Mouse (Mus musculus): Measurements from ENCODE around the gene Chrne. TPM values are rescaled to one million over a fixed set of nuclear protein-coding genes. Genes with fewer than 3 reads are reported as not detected.
"Not testable (repeated sequence)": the region's sequence is repeated elsewhere in the genome, so short reads cannot be mapped to it uniquely, and the experiment has no call there.

The Chrne gene
- polyA plus RNA-seq, 1 experiment, result 0.06 TPM

- H3K36me3 ChIP-seq (ENCODE audit: control insufficient read depth), result no peaks in the 10 kb centered on the region; the same call in none of the 2 replicates
- no peak for TF ChIP-seq TAL1 (IDR thresholded peaks at IDR 0.05; ENCODE audit: low read length)
- no peak for TF ChIP-seq GATA1 (IDR thresholded peaks at IDR 0.05; ENCODE audit: low read length)
- peaks cover 49% of the 10 kb centered on the region for H3K4me1 ChIP-seq (ENCODE audit: control insufficient read depth)
- no peaks in the 10 kb centered on the region for H3K9me3 ChIP-seq (ENCODE audit: control insufficient read depth, low read length)
- no peak overlapping the region for H3K4me3 ChIP-seq (replicated peaks)
- no peaks in the 10 kb centered on the region for H3K27me3 ChIP-seq (ENCODE audit: control insufficient read depth)
These were observed 45.1 kb downstream of the Chrne start for GRCm38 (mm10) chr11:70573872-70574271.

- peaks cover 8% of the 10 kb centered on the region for H3K36me3 ChIP-seq (ENCODE audit: control insufficient read depth)
- TF ChIP-seq GATA1 (IDR thresholded peaks at IDR 0.05; ENCODE audit: low read length), result no peak
- H3K4me3 ChIP-seq (replicated peaks), result no peak overlapping the region
- H3K27me3 ChIP-seq (ENCODE audit: control insufficient read depth), result no peaks in the 10 kb centered on the region
- no peaks in the 10 kb centered on the region for H3K9me3 ChIP-seq (ENCODE audit: control insufficient read depth, low read length)
- peaks cover 48% of the 10 kb centered on the region for H3K4me1 ChIP-seq (ENCODE audit: control insufficient read depth)
These were observed 46.6 kb downstream of the Chrne start for GRCm38 (mm10) chr11:70572348-70572902.

- no peaks in the 10 kb centered on the region for H3K27me3 ChIP-seq (ENCODE audit: control insufficient read depth)
- H3K9me3 ChIP-seq (ENCODE audit: control insufficient read depth, low read length), result no peaks in the 10 kb centered on the region
- peaks cover 13% of the 10 kb centered on the region for H3K36me3 ChIP-seq (ENCODE audit: control insufficient read depth)
- TF ChIP-seq GATA1 (IDR thresholded peaks at IDR 0.05; ENCODE audit: low read length) (no peak), TAL1 (IDR thresholded peaks at IDR 0.05; ENCODE audit: low read length) (no peak)
- H3K4me1 ChIP-seq (ENCODE audit: control insufficient read depth), result peaks cover 48% of the 10 kb centered on the region
- no peak overlapping the region for H3K4me3 ChIP-seq (replicated peaks)
These were observed 47.4 kb downstream of the Chrne start for GRCm38 (mm10) chr11:70571641-70572040.

GRCm38 (mm10) chr11:70570614-70571013 lies 48.4 kb downstream of the Chrne start:
- Histone ChIP-seq H3K4me1 (ENCODE audit: control insufficient read depth) (peaks cover 48% of the 10 kb centered on the region), H3K36me3 (ENCODE audit: control insufficient read depth) (peaks cover 13% of the 10 kb centered on the region)
- not testable (repeated sequence) for H3K27me3 ChIP-seq (ENCODE audit: control insufficient read depth); H3K4me3 ChIP-seq (replicated peaks); H3K9me3 ChIP-seq (ENCODE audit: control insufficient read depth, low read length)

- Histone ChIP-seq H3K4me1 (ENCODE audit: control insufficient read depth) (peaks cover 66% of the 10 kb centered on the region), H3K4me3 (replicated peaks) (no peak overlapping the region), H3K36me3 (ENCODE audit: control insufficient read depth) (peaks cover 13% of the 10 kb centered on the region), H3K27me3 (ENCODE audit: control insufficient read depth) (no peaks in the 10 kb centered on the region), H3K9me3 (ENCODE audit: control insufficient read depth, low read length) (no peaks in the 10 kb centered on the region)
- TF ChIP-seq GATA1 (IDR thresholded peaks at IDR 0.05; ENCODE audit: low read length), result no peak
- TF ChIP-seq TAL1 (IDR thresholded peaks at IDR 0.05; ENCODE audit: low read length), result no peak
These were observed 52.4 kb downstream of the Chrne start for GRCm38 (mm10) chr11:70566586-70566985.

Other genes starting within 250 kb of the Chrne start
- gene Pelp1, start 209.2 kb downstream of the Chrne start, polyA plus RNA-seq (2012), result 2.9 and 3.5 TPM in 2 replicates
- gene Arrb2, start 186.6 kb downstream of the Chrne start, polyA plus RNA-seq (2012), result 7.9 and 11.5 TPM in 2 replicates
- 1.1 and 2.3 TPM in 2 replicates for gene Med11, start 167.3 kb downstream of the Chrne start, polyA plus RNA-seq (2012)
- 0.02 TPM in 1 of 2 replicates, not detected in the other for gene Zmynd15, start 159.8 kb downstream of the Chrne start, polyA plus RNA-seq (2012)
- not detected in 2 replicates for gene Cxcl16, start 159.2 kb downstream of the Chrne start, polyA plus RNA-seq (2012)
- gene Tm4sf5, start 114.0 kb downstream of the Chrne start, polyA plus RNA-seq (2012), result not detected in 2 replicates
- gene Vmo1, start 104.6 kb downstream of the Chrne start, polyA plus RNA-seq (2012), result not detected in 2 replicates
- 0.10 TPM in 1 of 2 replicates, not detected in the other for gene Gltpd2, start 100.0 kb downstream of the Chrne start, polyA plus RNA-seq (2012)
- gene Psmb6, start 93.8 kb downstream of the Chrne start, polyA plus RNA-seq (2012), result 27.3 and 29.9 TPM in 2 replicates
- gene Gm40193, start 86.3 kb downstream of the Chrne start, polyA plus RNA-seq (2012), result not detected in 2 replicates
- 0.01 TPM in 1 of 2 replicates, not detected in the other for gene Pld2, start 79.2 kb downstream of the Chrne start, polyA plus RNA-seq (2012)
- gene Mink1, start 56.3 kb downstream of the Chrne start, polyA plus RNA-seq (2012), result 1.1 and 1.2 TPM in 2 replicates
- not detected in 2 replicates for gene 4930544D05Rik, start 3.4 kb downstream of the Chrne start, polyA plus RNA-seq (2012)
- 0.12 TPM in 2 replicates for gene Gp1ba, start 19.9 kb upstream of the Chrne start, polyA plus RNA-seq (2012)
- gene Rnf167, start 28.0 kb upstream of the Chrne start, polyA plus RNA-seq (2012), result 24.0 and 33.2 TPM in 2 replicates
- gene Slc25a11, start 28.3 kb upstream of the Chrne start, polyA plus RNA-seq (2012), result 2.2 and 2.4 TPM in 2 replicates
- 240 and 308 TPM in 2 replicates for gene Pfn1, start 35.4 kb upstream of the Chrne start, polyA plus RNA-seq (2012)
- gene Eno3, start 38.0 kb upstream of the Chrne start, polyA plus RNA-seq (2012), result 0.74 and 0.78 TPM in 2 replicates
- gene Spag7, start 50.2 kb upstream of the Chrne start, polyA plus RNA-seq (2012), result 11.0 and 18.1 TPM in 2 replicates
- gene Camta2, start 68.9 kb upstream of the Chrne start, polyA plus RNA-seq (2012), result 0.30 and 0.36 TPM in 2 replicates
- not detected in 2 replicates for gene Inca1, start 80.9 kb upstream of the Chrne start, polyA plus RNA-seq (2012)
- 0.31 and 0.32 TPM in 2 replicates for gene Kif1c, start 81.3 kb upstream of the Chrne start, polyA plus RNA-seq (2012)
- gene Zfp3, start 145.0 kb upstream of the Chrne start, polyA plus RNA-seq (2012), result 0.04 TPM in 1 of 2 replicates, not detected in the other
- not detected in 2 replicates for gene Scimp, start 193.4 kb upstream of the Chrne start, polyA plus RNA-seq (2012)
- gene Rabep1, start 225.6 kb upstream of the Chrne start, polyA plus RNA-seq (2012), result 0.37 and 0.42 TPM in 2 replicates

Data from erythroblast, embryonic 14.5 days (primary cell).